ENCODE assay signal across 12 mouse cellular contexts in the genomic region with DNA sequence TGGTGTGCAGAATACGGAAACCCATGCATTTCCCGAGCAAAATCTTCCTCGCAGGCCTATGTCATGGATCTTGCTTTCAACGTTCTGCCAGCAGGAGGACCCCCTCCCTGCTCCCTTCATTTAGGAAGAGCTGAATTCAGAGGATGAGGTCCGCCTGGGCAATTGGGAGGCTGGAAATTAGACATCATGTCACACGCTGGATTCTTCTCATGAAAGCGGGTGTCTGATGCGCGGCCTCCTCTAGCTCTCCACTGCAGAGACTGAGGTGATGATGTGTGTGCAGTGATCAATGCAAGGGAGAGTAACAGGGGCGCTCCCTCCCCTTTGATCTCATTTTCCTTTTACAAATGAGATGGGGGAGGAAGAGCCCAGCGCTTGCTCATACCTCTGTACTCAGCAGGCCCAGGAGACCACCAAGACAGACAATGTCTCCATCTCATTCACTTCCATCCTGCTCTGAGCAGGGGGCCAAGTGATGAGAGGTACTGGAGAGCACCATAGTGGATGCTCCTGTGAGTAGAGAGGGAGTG.
DNase-seq lines count a peak whose midpoint lies in the region; ATAC-seq and TF ChIP-seq lines count a peak whose summit lies in the region.
"Had no signal": no experiment of that assay in that cellular context is flagged by ENCODE, and none has a peak within 500 bp of the region (broad histone marks: within the 10 kb centered on the region; RNA-seq: fewer than 3 reads in every experiment).

No protein-coding gene starts in this region.

- DNase-seq in kidney, adult 2 months = no peak
- DNase-seq in embryo, embryonic 10 days (ENCODE audit: low spot score) = peak; percentile 15
- DNase-seq in forebrain, postnatal 0 days = peak; percentile 67
- DNase-seq in cerebellum, postnatal 14 days = no peak
- DNase-seq in thymus, postnatal 36 days = no peak
- DNase-seq in urinary bladder, postnatal 4 days (ENCODE audit: low spot score in 2 of 2) = no peak
- DNase-seq: heart, adult 2 months; kidney, adult 8-10 months; layer of hippocampus, postnatal 36 days had no signal

- no peak overlapping the region for H3K4me2 ChIP-seq in kidney, embryonic 14.5 days (replicated peaks; ENCODE audit: low read depth, low read length)
- H3K4me2 ChIP-seq in forebrain, postnatal 0 days (ENCODE audit: low read depth) = 0 out of 2 replicates have a peak overlapping the region, but pooled peaks have one; percentile 6
- H3K4me2 ChIP-seq in midbrain, embryonic 16.5 days (ENCODE audit: low read length) = peak overlapping the region; percentile 19; the same call in 1 of the 2 replicates
- H3K4me2 ChIP-seq: liver, embryonic 12.5 days had no signal

- no peak for TF ChIP-seq POLR2A in kidney, adult 2 months (IDR thresholded peaks at IDR 0.05; ENCODE audit: low read depth, low read length)

- no peaks in the 10 kb centered on the region for H3K27me3 ChIP-seq in kidney, embryonic 14.5 days (ENCODE audit: control insufficient read depth, insufficient read depth, low read length)
- no peaks in the 10 kb centered on the region for H3K27me3 ChIP-seq in kidney, adult 2 months (replicated peaks; ENCODE audit: control insufficient read depth, insufficient read depth, low read length)
- no peaks in the 10 kb centered on the region for H3K27me3 ChIP-seq in forebrain, postnatal 0 days (ENCODE audit: insufficient read depth, low read length)
- H3K27me3 ChIP-seq in midbrain, embryonic 16.5 days (ENCODE audit: control insufficient read depth, insufficient read depth, low read depth, low read length) = no peaks in the 10 kb centered on the region
- H3K27me3 ChIP-seq: liver, embryonic 12.5 days had no signal

- no peak overlapping the region for H3K4me3 ChIP-seq in kidney, embryonic 14.5 days (ENCODE audit: low read length)
- no peak overlapping the region for H3K4me3 ChIP-seq in kidney, adult 2 months (ENCODE audit: insufficient read depth, low read depth, low read length)
- no peak overlapping the region for H3K4me3 ChIP-seq in forebrain, postnatal 0 days (ENCODE audit: low read depth, low read length)
- H3K4me3 ChIP-seq in midbrain, embryonic 16.5 days (ENCODE audit: low read depth, low read length) = no peak overlapping the region
- H3K4me3 ChIP-seq: heart, adult 2 months; liver, embryonic 12.5 days had no signal

- 48% methylated on average over 11 of the region's 11 CpGs for WGBS in kidney, embryonic 14.5 days
- 74% methylated on average over 11 of the region's 11 CpGs for WGBS in kidney, adult 2 months
- WGBS in forebrain, postnatal 0 days = 18% methylated on average over 11 of the region's 11 CpGs
- 15% methylated on average over 11 of the region's 11 CpGs for WGBS in midbrain, embryonic 16.5 days

- H3K9ac ChIP-seq in kidney, embryonic 14.5 days (ENCODE audit: low read depth, low read length) = no peak overlapping the region
- no peak overlapping the region for H3K9ac ChIP-seq in forebrain, postnatal 0 days
- peak overlapping the region; percentile 24 for H3K9ac ChIP-seq in midbrain, embryonic 16.5 days (ENCODE audit: low read depth, low read length)
- H3K9ac ChIP-seq: liver, embryonic 12.5 days had no signal

- no peak overlapping the region for H3K27ac ChIP-seq in kidney, embryonic 14.5 days (ENCODE audit: low read depth, low read length)
- no peak overlapping the region for H3K27ac ChIP-seq in kidney, adult 2 months (ENCODE audit: insufficient read depth, low read depth, low read length)
- H3K27ac ChIP-seq in forebrain, postnatal 0 days (ENCODE audit: low read depth, low read length) = 0 out of 2 replicates have a peak overlapping the region, but pooled peaks have one; percentile 2
- H3K27ac ChIP-seq in midbrain, embryonic 16.5 days (ENCODE audit: low read length) = peak overlapping the region; percentile 57
- H3K27ac ChIP-seq: heart, adult 2 months; liver, embryonic 12.5 days had no signal

- H3K36me3 ChIP-seq in kidney, embryonic 14.5 days (ENCODE audit: control insufficient read depth, insufficient read depth, low read length) = no peaks in the 10 kb centered on the region
- no peaks in the 10 kb centered on the region for H3K36me3 ChIP-seq in kidney, adult 2 months (ENCODE audit: control insufficient read depth, insufficient read depth, low read length)
- H3K36me3 ChIP-seq in forebrain, postnatal 0 days (ENCODE audit: insufficient read depth) = no peaks in the 10 kb centered on the region
- no peaks in the 10 kb centered on the region for H3K36me3 ChIP-seq in midbrain, embryonic 16.5 days (ENCODE audit: control insufficient read depth, insufficient read depth, low read length)
- H3K36me3 ChIP-seq: liver, embryonic 12.5 days had no signal

- no peaks in the 10 kb centered on the region for H3K9me3 ChIP-seq in kidney, embryonic 14.5 days (ENCODE audit: control insufficient read depth, low read length)
- H3K9me3 ChIP-seq in forebrain, postnatal 0 days (ENCODE audit: low read length) = no peaks in the 10 kb centered on the region
- no peaks in the 10 kb centered on the region for H3K9me3 ChIP-seq in midbrain, embryonic 16.5 days (replicated peaks; ENCODE audit: control insufficient read depth, low read length, poor library complexity, severe bottlenecking)
- H3K9me3 ChIP-seq: liver, embryonic 12.5 days had no signal

- no peaks in the 10 kb centered on the region for H3K4me1 ChIP-seq in kidney, embryonic 14.5 days (ENCODE audit: control insufficient read depth, insufficient read depth, low read length)
- H3K4me1 ChIP-seq in kidney, adult 2 months (ENCODE audit: control insufficient read depth, insufficient read depth, low read length) = no peaks in the 10 kb centered on the region
- H3K4me1 ChIP-seq in forebrain, postnatal 0 days (ENCODE audit: insufficient read depth) = peaks cover 8% of the 10 kb centered on the region
- peaks cover 9% of the 10 kb centered on the region for H3K4me1 ChIP-seq in midbrain, embryonic 16.5 days (ENCODE audit: control insufficient read depth, insufficient read depth, low read length)
- H3K4me1 ChIP-seq: liver, embryonic 12.5 days had no signal

- TF ChIP-seq CTCF in kidney, adult 2 months (conservative IDR thresholded peaks at IDR 0.05; ENCODE audit: insufficient read depth, insufficient read length, low read depth, low read length) = no peak
- peak; percentile 70 for TF ChIP-seq CTCF in forebrain, postnatal 0 days (IDR thresholded peaks at IDR 0.05; ENCODE audit: low read depth)

- peak; percentile 20; the same call in 1 of the 2 replicates for ATAC-seq in kidney, embryonic 14.5 days (ENCODE audit: low FRiP score, low TSS enrichment)
- peak; percentile 83 for ATAC-seq in forebrain, postnatal 0 days
- ATAC-seq in midbrain, embryonic 16.5 days = peak; percentile 85
- ATAC-seq: liver, embryonic 12.5 days had no signal

Comparison
In these comparisons a context has a peak if more than half of its experiments do, and no peak if none do; other contexts are left out.
1. ATAC-seq: peak in every context shown above with its lines; median percentile 85 in midbrain, embryonic 16.5 days; 83 in forebrain, postnatal 0 days; 20 in kidney, embryonic 14.5 days.
2. H3K27ac ChIP-seq: peak in forebrain, postnatal 0 days (single experiment) and midbrain, embryonic 16.5 days (single experiment); none in kidney, embryonic 14.5 days (single experiment) and kidney, adult 2 months (single experiment).
3. DNase-seq: peak in embryo, embryonic 10 days (single experiment) and forebrain, postnatal 0 days (single experiment); none in kidney, adult 2 months (single experiment), cerebellum, postnatal 14 days (0 of 2), thymus, postnatal 36 days (0 of 2) and urinary bladder, postnatal 4 days (0 of 2).